Mouse (Mus musculus) CH12.LX (cell line): Measurements from ENCODE around the gene Olfr805. TPM values are rescaled to one million over a fixed set of nuclear protein-coding genes. Genes with fewer than 3 reads are reported as not detected.

ENCODE experiments used
- DNase-seq: peaks from one replicate; pipeline ENCODE4 v3.0.0-alpha.2; 2013; ENCODE audit errors: extremely low read depth
- H3K27ac ChIP-seq: 2 replicates; pipeline ENCODE4 v1.5.1; 2012; ENCODE audit warnings: low read depth, mild to moderate bottlenecking, control low read depth, moderate library complexity; ENCODE audit not compliant: insufficient read depth
- H3K27me3 ChIP-seq: replicated peaks from 2 replicates; pipeline ENCODE3; 2012; ENCODE audit warnings: inconsistent platforms
- H3K36me3 ChIP-seq, 2 experiments: replicated peaks in 1 of 2; 2 replicates each; pipeline versions ENCODE3 to v1.6.1; 2012; ENCODE audit warnings: inconsistent platforms in 1 of 2, low read length in 1 of 2, mild to moderate bottlenecking in 1 of 2, mixed read lengths in 1 of 2, moderate library complexity in 1 of 2; ENCODE audit not compliant: control insufficient read depth in 1 of 2, insufficient read depth in 1 of 2
- H3K4me1 ChIP-seq, 2 experiments: 2 replicates each; pipeline ENCODE4 v1.6.1; 2012; ENCODE audit warnings: inconsistent platforms in 1 of 2, moderate library complexity in 1 of 2; ENCODE audit not compliant: insufficient read depth in 2 of 2, control insufficient read depth in 1 of 2
- H3K4me2 ChIP-seq: 2 replicates; pipeline ENCODE4 v1.6.1; 2012; ENCODE audit warnings: low read depth, mild to moderate bottlenecking, control low read depth; ENCODE audit not compliant: poor library complexity, insufficient read depth, severe bottlenecking
- H3K4me3 ChIP-seq, 3 experiments: fragments of 150-350 bp in 1 of 3; sonication (generic) in 1 of 3; replicated peaks in 1 of 3; 2 replicates each; pipeline versions ENCODE3 to v1.5.1; 2011 to 2012; ENCODE audit warnings: low read depth in 2 of 3, low read length in 2 of 3, mild to moderate bottlenecking in 2 of 3, moderate library complexity in 2 of 3, control low read depth in 1 of 3, improper control_type of control experiment in 1 of 3, inconsistent platforms in 1 of 3, mixed read lengths in 1 of 3; ENCODE audit not compliant: poor library complexity in 1 of 3
- H3K79me2 ChIP-seq: replicated peaks from 2 replicates; pipeline ENCODE4 v1.6.1; 2012; ENCODE audit warnings: mild to moderate bottlenecking, moderate library complexity; ENCODE audit not compliant: control insufficient read depth, poor library complexity, insufficient read depth, severe bottlenecking; ENCODE audit errors: extremely low read depth
- H3K9ac ChIP-seq: 2 replicates; pipeline ENCODE4 v1.6.1; 2012; ENCODE audit warnings: low read depth, mild to moderate bottlenecking, control low read depth, moderate library complexity; ENCODE audit not compliant: insufficient read depth
- H3K9me3 ChIP-seq: replicated peaks from 2 replicates; pipeline ENCODE3; 2012; ENCODE audit warnings: low read length, inconsistent platforms, mixed read lengths
- CHD1 ChIP-seq: IDR thresholded peaks from 2 replicates; pipeline ENCODE4 v1.6.1; 2012; ENCODE audit warnings: low read depth, low read length, improper control_type of control experiment, inconsistent platforms
- E2F4 ChIP-seq: IDR thresholded peaks from 2 replicates; pipeline ENCODE4 v1.6.1; 2011; ENCODE audit warnings: low read depth, low read length, improper control_type of control experiment; ENCODE audit not compliant: insufficient replicate concordance
- ELF1 ChIP-seq: IDR thresholded peaks from 2 replicates; pipeline ENCODE4 v1.6.1; 2014; ENCODE audit warnings: low read depth, mild to moderate bottlenecking, inconsistent platforms, low read length, improper control_type of control experiment
- ETS1 ChIP-seq: conservative IDR thresholded peaks from 2 replicates; pipeline ENCODE4 v1.6.1; 2012; ENCODE audit warnings: low read depth, mild to moderate bottlenecking, inconsistent platforms, low read length, improper control_type of control experiment, moderate library complexity
- GABPA ChIP-seq: IDR thresholded peaks from 2 replicates; pipeline ENCODE4 v1.6.1; 2012; ENCODE audit warnings: low read depth, low read length, improper control_type of control experiment, inconsistent platforms; ENCODE audit not compliant: insufficient replicate concordance
- HCFC1 ChIP-seq: IDR thresholded peaks from 2 replicates; pipeline ENCODE4 v1.6.1; 2012; ENCODE audit warnings: low read depth, mild to moderate bottlenecking, inconsistent platforms, low read length, improper control_type of control experiment
- IRF4 ChIP-seq: IDR thresholded peaks from 2 replicates; pipeline ENCODE4 v1.6.1; 2014; ENCODE audit warnings: low read depth, mild to moderate bottlenecking, inconsistent platforms, low read length, improper control_type of control experiment
- JUN ChIP-seq: IDR thresholded peaks from 2 replicates; pipeline ENCODE4 v1.6.1; 2011; ENCODE audit warnings: low read depth, mild to moderate bottlenecking, low read length, improper control_type of control experiment, moderate library complexity; ENCODE audit not compliant: insufficient read depth
- JUND ChIP-seq: conservative IDR thresholded peaks from 2 replicates; pipeline ENCODE4 v1.6.1; 2011; ENCODE audit warnings: low read depth, low read length, improper control_type of control experiment
- KAT2A ChIP-seq: IDR thresholded peaks from 2 replicates; pipeline ENCODE4 v1.6.1; 2012; ENCODE audit warnings: low read length, improper control_type of control experiment, inconsistent platforms; ENCODE audit not compliant: insufficient replicate concordance
- MAFK ChIP-seq: IDR thresholded peaks from 2 replicates; pipeline ENCODE4 v1.6.1; 2011; ENCODE audit warnings: low read length, improper control_type of control experiment; ENCODE audit not compliant: insufficient replicate concordance
- MEF2A ChIP-seq: IDR thresholded peaks from 2 replicates; pipeline ENCODE4 v1.6.1; 2014; ENCODE audit warnings: low read depth, mild to moderate bottlenecking, inconsistent platforms, low read length, improper control_type of control experiment, borderline replicate concordance
- MXI1 ChIP-seq: IDR thresholded peaks from 2 replicates; pipeline ENCODE4 v1.6.1; 2011; ENCODE audit warnings: mild to moderate bottlenecking, low read depth, low read length, improper control_type of control experiment
- POLR2A ChIP-seq: IDR thresholded peaks from 2 replicates; pipeline ENCODE4 v1.6.1; 2011; ENCODE audit warnings: low read depth, mild to moderate bottlenecking, improper control_type of control experiment, low read length
- RAD21 ChIP-seq: IDR thresholded peaks from 2 replicates; pipeline ENCODE4 v1.6.1; 2011; ENCODE audit warnings: low read depth, mild to moderate bottlenecking, low read length, improper control_type of control experiment, moderate library complexity
- SIN3A ChIP-seq: IDR thresholded peaks from 2 replicates; pipeline ENCODE4 v1.6.1; 2012; ENCODE audit warnings: low read length, improper control_type of control experiment, inconsistent platforms
- TBP ChIP-seq: conservative IDR thresholded peaks from 2 replicates; pipeline ENCODE4 v1.6.1; 2011; ENCODE audit warnings: low read depth, low read length, improper control_type of control experiment
- TCF12 ChIP-seq: IDR thresholded peaks from 2 replicates; pipeline ENCODE4 v1.6.1; 2014; ENCODE audit warnings: low read depth, mild to moderate bottlenecking, inconsistent platforms, low read length, improper control_type of control experiment
- USF1 ChIP-seq: IDR thresholded peaks from 2 replicates; pipeline ENCODE4 v1.6.1; 2014; ENCODE audit warnings: low read depth, mild to moderate bottlenecking, inconsistent platforms, low read length, improper control_type of control experiment
- ZMIZ1 ChIP-seq: IDR thresholded peaks from 2 replicates; pipeline ENCODE4 v1.6.1; 2012; ENCODE audit warnings: low read depth, mild to moderate bottlenecking, inconsistent platforms, low read length, improper control_type of control experiment
- ZNF384 ChIP-seq: IDR thresholded peaks from 2 replicates; pipeline ENCODE4 v1.6.1; 2012; ENCODE audit warnings: low read depth, low read length, improper control_type of control experiment, inconsistent platforms
- dilution Hi-C: fragments of 300-500 bp; cut with MboI; formaldehyde crosslinking; loops from 2 replicates; pipeline ENCODE4 v1.14.3; 2020; ENCODE audit warnings: low sequenced_read_pairs; ENCODE audit not compliant: extremely low pct_unique_long_range_greater_than_20kb, extremely low pct_ligation_motif_present
- in situ Hi-C: fragments of 300-500 bp; cut with MboI; formaldehyde crosslinking; loops from 3 replicates; pipeline ENCODE4 v1.14.3; 2019; ENCODE audit warnings: low sequenced_read_pairs, low pct_ligation_motif_present, low pct_unique_long_range_greater_than_20kb, mixed read lengths
- polyA plus RNA-seq: library from polyadenylated mRNA; unstranded; fragments of >175 nt; gene quantifications from 2 replicates; pipeline ENCODE4 v1.2.1, GENCODE M21; 2012; ENCODE audit warnings: low read depth; ENCODE audit not compliant: insufficient read length
- total RNA-seq, 2 experiments: library from RNA; depleted of rRNA; stranded (reverse); fragments of 300-350 nt in 1 of 2; fragments of >200 nt in 1 of 2; gene quantifications; 2 replicates each; pipeline ENCODE4 v1.2.3; 2012 to 2014

The Olfr805 gene
- total and polyA plus RNA-seq, 3 experiments, result not detected

DNA sequence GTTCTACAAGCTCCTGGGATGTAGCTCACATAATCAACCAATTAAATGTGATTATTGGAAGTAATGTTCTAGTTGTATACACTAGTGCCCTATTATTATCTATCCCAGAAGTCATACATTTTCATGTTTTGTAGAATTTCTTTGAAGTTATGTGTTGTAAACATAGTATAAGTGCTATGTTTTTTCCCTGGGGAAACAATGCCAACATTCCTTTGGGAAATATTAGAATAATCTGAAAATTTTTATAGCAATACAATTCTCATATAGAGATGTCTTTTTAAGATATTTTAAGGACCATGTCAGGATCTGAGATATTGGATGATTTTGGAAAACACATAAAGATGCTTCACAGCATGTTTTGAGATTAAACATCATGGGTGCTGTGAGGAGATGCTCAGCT, 45.2 kb upstream of the Olfr805 start, which contains the start of gene Olfr809:
Gene Olfr809, plus strand, starts transcription at position 301 of the 400 bp plus-strand sequence.
- H3K27ac ChIP-seq, result no peak within 1 kb of the TSS
- no peaks in the 10 kb centered on the region for H3K27me3 ChIP-seq
- no peaks in the 10 kb centered on the region for H3K9me3 ChIP-seq
- no peak for TF ChIP-seq RAD21
- TF ChIP-seq E2F4, result no peak
- no peak for TF ChIP-seq MXI1
- TF ChIP-seq ZNF384, result no peak
- no peak for TF ChIP-seq TBP
- TF ChIP-seq MAFK, result no peak
- no peak for TF ChIP-seq CHD1
- no peak for TF ChIP-seq KAT2A
- TF ChIP-seq HCFC1, result no peak
- no peak within 1 kb of the TSS for H3K9ac ChIP-seq
- no peak within 1 kb of the TSS for H3K4me2 ChIP-seq
- in situ Hi-C loops (no loop called here), dilution Hi-C loops (no loop called here)
- no peaks in the 10 kb centered on the region for H3K79me2 ChIP-seq
- no peak within 1 kb of the TSS for H3K4me3 ChIP-seq
- no peaks in the 10 kb centered on the region for H3K36me3 ChIP-seq
- DNase-seq, result no peak
- no peaks in the 10 kb centered on the region for H3K4me1 ChIP-seq

DNA sequence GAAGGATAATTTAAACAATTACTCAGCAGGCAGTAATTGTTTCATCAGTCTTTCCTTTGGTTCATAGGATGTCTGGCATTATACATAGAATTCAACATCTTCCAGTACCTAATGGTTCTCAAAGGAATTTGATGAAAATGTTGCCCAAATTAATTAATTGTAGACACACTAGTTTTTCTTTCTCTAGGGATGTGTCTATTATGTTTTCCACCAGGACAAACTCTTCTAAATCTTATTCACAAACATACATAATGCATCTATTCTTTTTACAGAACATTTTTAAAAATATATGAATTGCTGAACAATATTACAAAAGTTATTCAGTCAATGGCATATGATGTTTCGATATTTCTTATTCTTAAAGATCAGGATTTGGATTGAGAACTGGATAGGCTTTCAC, 36.0 kb upstream of the Olfr805 start, which contains the start of gene Olfr808:
Gene Olfr808, plus strand, starts transcription at position 301 of the 400 bp plus-strand sequence.
- no peak for TF ChIP-seq MEF2A
- no peak for TF ChIP-seq IRF4
- TF ChIP-seq HCFC1, result no peak
- no peak for TF ChIP-seq JUN
- no peak for TF ChIP-seq ETS1
- TF ChIP-seq GABPA, result no peak
- no peak for TF ChIP-seq SIN3A
- TF ChIP-seq ZMIZ1, result no peak
- TF ChIP-seq TCF12, result no peak
- no peak for TF ChIP-seq USF1
- TF ChIP-seq POLR2A, result no peak
- TF ChIP-seq JUND, result no peak
- TF ChIP-seq ELF1, result no peak
- TF ChIP-seq, all 38 proteins: peak for 0

More for the DNA sequence above, 36.0 kb upstream of the Olfr805 start, which contains the start of gene Olfr808:
- no peaks in the 10 kb centered on the region for H3K9me3 ChIP-seq
- dilution Hi-C loops (no loop called here), in situ Hi-C loops (no loop called here)
- no peak within 1 kb of the TSS for H3K4me3 ChIP-seq
- DNase-seq, result no peak
- no peaks in the 10 kb centered on the region for H3K79me2 ChIP-seq
- no peaks in the 10 kb centered on the region for H3K36me3 ChIP-seq
- no peaks in the 10 kb centered on the region for H3K4me1 ChIP-seq
- H3K4me2 ChIP-seq, result no peak within 1 kb of the TSS
- H3K27me3 ChIP-seq, result no peaks in the 10 kb centered on the region
- H3K9ac ChIP-seq, result no peak within 1 kb of the TSS
- no peak within 1 kb of the TSS for H3K27ac ChIP-seq
